Mouse (Mus musculus) adrenal gland, postnatal 4 days (tissue): ENCODE measurements around the gene Lst1. TPM values are rescaled to one million over a fixed set of nuclear protein-coding genes. Genes with fewer than 3 reads are reported as not detected.
A peak's percentile ranks its signal among the peaks of the same experiment; 100 is the strongest.
"Not testable (repeated sequence)": the region's sequence is repeated elsewhere in the genome, so short reads cannot be mapped to it uniquely, and the experiment has no call there.

Experiments used
- DNase-seq, 2 experiments: peaks; one replicate each; pipeline ENCODE4 v3.0.0; 2021 to 2022; ENCODE audit warnings: low spot score in 2 of 2, mixed read lengths in 2 of 2
- long read RNA-seq, 2 experiments: library from polyadenylated mRNA; stranded (forward); transcript quantifications; one replicate each; pipeline ENCODE4 v2.0.0; 2021
- total RNA-seq, 2 experiments: library from RNA; stranded (reverse); gene quantifications; 2 replicates each; pipeline ENCODE4 v1.2.3; 2021

Lst1 gene
- total RNA-seq = 10 to 100 TPM; 11.0 to 13.5 TPM
- long read RNA-seq, experiment 1, partial matches to known transcripts = 3 of 8 reads
- long read RNA-seq, experiment 1, other reads (novel, unspliced or antisense) = 1 of 8 reads
- long read RNA-seq, experiment 2, partial matches to known transcripts = 1 of 4 reads
- long read RNA-seq, experiment 2, other reads (novel, unspliced or antisense) = 1 of 4 reads

GRCm38 (mm10) chr17:35187959-35188610, at the start of gene Lst1:
Gene Lst1, minus strand, starts transcription at chr17:35188439.
- no peak for DNase-seq

- no peak for DNase-seq
Measured at GRCm38 (mm10) chr17:35237504-35237903, 49.3 kb upstream of the Lst1 start.

GRCm38 (mm10) chr17:35236996-35237395, 48.8 kb upstream of the Lst1 start:
- DNase-seq = no peak

DNA sequence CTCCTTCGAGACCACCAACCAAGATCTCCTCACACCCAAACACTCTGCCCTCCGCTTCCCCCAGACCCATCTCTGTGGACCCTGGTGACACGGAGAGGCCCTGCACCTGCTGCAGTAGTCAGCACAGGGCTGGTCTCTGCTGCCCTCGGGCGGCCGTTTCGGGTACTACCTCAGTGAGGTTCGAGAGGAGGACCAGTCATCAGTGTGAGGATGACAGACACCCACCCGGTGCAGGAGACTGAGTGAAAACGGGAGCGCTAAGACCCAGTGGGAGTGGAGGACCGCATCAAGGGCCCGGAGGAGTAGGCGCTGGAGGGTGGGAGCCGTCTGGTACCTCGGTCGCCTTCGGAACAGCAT, 48.1 kb upstream of the Lst1 start:
- peak; percentile 95 for DNase-seq

GRCm38 (mm10) chr17:35235614-35236389, 47.6 kb upstream of the Lst1 start, which contains the start of gene Nfkbil1:
Gene Nfkbil1, minus strand, starts transcription at chr17:35235792.
- DNase-seq = peak; percentile 60 to 81

DNA sequence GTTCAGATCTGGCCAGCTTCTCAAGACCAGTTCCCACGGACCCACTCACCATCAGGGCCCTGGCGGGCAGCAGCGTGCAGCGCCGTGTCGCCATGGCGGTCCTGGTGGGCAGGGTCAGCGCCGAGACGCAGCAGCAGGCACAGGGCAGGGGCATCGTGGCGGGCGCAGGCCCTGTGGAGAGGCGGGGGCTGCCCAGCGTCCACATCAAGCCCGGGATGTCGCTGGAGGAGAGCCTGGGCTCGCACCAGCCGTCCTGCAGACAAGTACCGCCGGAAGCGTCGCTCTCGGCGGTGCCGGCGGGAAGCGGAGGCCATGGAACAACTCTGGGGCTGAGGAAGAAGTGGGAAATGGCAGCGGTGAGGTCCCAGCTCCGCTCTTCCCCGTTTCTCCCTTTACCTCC, 46.7 kb upstream of the Lst1 start:
- DNase-seq = no peak

DNA sequence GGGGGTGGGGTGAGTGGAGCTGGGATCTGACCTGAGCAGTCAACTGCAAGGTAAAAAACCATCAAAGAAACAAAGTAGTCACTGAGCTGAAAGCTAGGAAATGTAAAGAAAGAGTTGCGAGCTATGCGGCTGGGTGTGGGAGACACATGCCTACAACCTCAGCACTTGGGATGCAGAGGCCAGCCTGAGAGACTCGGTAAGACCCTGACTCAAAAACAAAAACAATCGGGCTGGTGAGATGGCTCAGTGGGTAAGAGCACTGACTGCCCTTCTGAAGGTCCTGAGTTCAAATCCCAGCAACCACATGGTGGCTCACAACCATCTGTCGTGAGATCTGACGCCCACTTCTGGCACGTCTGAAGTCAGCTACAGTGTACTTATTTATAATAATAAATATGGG, 45.9 kb upstream of the Lst1 start:
- DNase-seq = not testable (repeated sequence)

GRCm38 (mm10) chr17:35233114-35233980, 45.1 kb upstream of the Lst1 start, which contains the start of gene Atp6v1g2:
Gene Atp6v1g2, plus strand, starts transcription at chr17:35233660.
- no peak for DNase-seq

GRCm38 (mm10) chr17:35232659-35233058, 44.4 kb upstream of the Lst1 start:
- DNase-seq = no peak

GRCm38 (mm10) chr17:35232043-35232442, 43.8 kb upstream of the Lst1 start:
- peak; percentile 76 to 77 for DNase-seq

DNA sequence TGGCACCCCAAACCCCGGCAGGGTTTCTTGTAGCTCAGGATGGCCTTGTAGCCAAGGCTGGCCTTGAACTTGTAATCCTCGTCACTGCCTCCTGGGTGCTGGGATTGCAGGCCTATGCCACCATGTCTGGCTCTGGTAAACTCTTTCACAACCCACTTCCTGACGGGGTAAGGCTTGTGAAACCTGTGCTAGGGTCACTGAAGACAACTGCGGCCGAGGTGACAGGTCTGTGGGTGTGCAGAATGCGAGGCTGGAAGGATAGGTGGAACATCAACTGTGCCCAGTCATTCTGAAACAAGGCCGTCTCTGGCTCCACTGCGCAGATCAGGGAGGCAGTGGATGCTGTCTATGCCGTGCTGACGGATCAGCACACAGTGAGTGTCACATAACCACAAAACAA, 42.8 kb upstream of the Lst1 start:
- DNase-seq = no peak

- DNase-seq = no peak
Measured at GRCm38 (mm10) chr17:35226561-35227046, 38.4 kb upstream of the Lst1 start.

- DNase-seq = no peak
Measured at GRCm38 (mm10) chr17:35225456-35225855, 37.2 kb upstream of the Lst1 start.

- DNase-seq = no peak
Measured at GRCm38 (mm10) chr17:35224641-35225040, 36.4 kb upstream of the Lst1 start.

GRCm38 (mm10) chr17:35222299-35222698, 34.1 kb upstream of the Lst1 start:
- no peak for DNase-seq

DNA sequence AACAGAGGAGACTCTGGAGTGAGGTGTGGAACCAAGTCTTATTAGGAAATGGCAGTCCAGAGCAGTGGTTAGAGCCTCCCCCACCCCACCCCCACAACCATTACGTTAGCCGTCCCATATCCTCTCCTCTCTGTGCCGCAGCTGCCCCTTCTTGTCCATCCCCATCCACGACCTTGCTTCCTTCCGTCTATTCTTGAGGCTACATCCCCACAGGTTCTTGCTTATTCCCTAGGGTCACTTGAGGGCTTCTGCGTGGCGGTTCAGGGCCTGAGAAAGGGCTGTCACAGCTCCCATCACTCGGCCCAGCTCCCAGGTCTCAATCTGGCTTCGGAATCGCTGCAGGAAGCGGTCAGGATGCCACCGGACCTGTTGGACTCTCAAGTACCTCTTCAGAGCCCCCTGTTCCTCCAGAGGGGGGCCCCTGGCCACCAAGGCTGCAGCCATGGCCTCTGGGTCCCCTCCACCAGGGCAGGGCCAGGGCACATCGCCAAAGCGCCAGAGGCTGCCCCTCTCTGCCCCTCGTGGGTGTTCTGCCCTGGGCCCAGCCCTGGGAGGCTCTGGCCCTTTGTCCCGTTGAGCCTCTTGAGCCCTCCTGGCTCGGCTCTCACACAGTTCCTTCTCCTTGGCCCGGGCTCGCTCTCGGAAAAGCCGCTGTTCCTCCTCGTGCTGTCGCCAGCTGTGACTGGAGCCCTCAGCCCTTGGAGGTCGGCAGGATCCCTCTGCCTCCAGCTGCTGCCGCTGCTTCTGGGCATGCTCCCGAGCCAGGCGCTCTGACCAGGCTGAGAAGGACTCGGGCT, 32.1 kb upstream of the Lst1 start, which contains the start of gene Gm16181:
Gm16181 (plus strand) TSS at position 679 of the 797 bp plus-strand sequence.
- DNase-seq = no peak

DNA sequence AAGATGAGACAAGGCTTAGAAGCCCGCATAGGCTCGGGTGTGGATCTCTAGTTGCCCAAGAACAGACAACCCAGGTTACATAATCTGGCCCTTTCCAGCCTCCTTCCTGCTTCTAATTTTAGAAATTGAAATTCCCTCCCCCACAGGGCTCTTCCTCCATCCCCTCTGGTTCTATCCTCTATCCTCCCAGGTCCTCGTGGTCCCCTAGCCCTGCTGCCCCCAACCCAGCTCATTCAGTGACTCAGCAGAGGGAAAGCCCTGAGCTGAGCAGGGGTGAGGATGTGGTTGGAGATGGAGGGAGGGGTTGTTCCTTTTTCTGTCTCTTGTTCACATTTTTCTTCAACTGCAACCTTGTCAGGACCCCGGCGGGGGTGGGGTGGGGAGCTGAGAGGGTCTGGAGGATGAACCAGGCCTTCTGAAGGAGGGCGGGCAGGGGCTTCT, 31.4 kb upstream of the Lst1 start:
- no peak for DNase-seq

DNA sequence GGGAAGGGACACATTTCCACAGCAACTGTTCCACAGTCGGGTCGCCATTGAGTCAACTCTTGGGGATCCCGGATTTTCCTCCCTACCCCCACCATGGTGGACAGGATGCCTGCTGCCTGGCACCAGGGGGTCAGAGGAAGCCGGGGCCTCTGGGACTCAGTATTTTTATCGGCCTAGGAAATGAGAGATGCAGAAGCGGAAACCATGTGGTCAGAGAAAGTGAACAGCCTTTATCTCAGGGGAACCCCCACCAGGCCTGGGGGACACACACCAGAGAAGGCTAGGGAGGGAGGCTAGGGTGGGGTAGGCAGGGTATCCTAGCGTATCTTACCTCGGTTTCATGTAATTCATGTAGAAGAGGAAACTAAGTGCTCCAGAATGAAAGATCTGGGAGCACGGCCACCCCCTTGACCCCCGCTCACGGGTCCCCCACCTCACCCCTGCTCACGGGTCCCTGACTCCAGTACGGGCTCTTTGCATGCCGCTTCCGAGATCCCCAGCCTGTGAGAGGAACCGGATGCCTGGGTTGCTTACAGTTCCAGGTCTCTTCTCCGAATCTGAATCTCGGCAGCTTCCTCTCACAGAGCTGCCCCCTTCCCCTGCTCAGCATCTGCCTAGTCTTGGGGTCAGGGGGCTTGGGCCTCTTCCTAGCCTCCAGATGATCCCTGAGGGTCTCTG, 30.4 kb upstream of the Lst1 start:
- no peak for DNase-seq

DNA sequence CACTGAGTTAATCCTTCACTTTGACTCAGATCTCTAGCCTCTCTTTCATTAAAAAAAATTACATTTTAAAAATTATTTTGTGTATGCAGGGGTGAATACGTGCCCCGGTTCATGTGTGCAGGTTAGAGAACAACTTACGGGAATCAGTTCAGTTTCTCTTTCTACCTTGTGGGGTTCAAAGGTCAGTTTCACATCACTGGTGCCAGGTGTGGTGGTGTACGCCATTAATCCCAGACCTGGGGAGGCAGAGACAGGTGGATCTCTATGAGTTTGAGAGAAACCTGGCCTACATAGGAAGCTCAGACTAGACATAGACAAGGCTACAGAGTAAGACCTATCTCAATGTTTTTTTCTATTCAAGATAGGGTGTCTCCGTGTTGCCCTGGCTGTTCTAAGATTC, 24.8 kb upstream of the Lst1 start:
- DNase-seq = no peak

DNA sequence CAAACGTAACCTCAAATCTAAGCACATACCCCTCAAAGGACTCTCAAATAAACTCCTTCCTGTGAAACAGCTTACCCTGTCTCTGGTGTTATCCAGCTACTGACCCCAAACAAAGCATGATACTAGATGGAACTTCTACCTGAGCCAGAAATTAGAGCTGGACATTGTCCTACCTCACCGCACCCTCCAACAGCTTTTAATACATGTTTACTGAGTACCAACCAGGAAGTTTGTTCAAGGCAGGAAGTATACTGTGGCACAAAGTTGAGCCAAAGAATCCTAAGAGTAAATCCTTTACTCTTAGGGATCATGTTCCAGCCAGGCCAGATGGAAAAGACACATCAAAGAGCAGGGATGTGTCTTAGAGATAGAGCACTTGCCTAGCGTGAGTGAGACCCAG, 22.4 kb upstream of the Lst1 start:
- DNase-seq = no peak
